Comparison of ENCODE assay signal across 7 mouse cellular contexts in the genomic region with DNA sequence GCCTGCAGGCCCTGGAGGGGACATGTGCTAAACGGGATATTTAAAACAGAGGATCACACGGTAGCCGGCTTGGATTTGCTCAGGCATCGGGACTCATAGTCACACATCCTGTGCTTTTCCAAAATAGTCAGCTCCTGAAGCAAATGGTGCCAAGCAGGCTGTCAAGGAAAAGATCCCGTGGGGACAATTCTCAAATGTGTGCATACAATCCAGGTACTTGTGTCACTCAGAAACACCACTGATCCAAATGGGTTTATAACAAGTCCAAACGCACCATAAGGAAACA. TPM values are rescaled to one million over a fixed set of nuclear protein-coding genes. Genes with fewer than 3 reads are reported as not detected.
DNase-seq lines count a peak whose midpoint lies in the region; ATAC-seq and TF ChIP-seq lines count a peak whose summit lies in the region.

No protein-coding gene starts in this region.

- no peak for TF ChIP-seq POLR2A in limb, embryonic 14.5 days (IDR thresholded peaks at IDR 0.05; ENCODE audit: borderline replicate concordance, extremely low read depth, insufficient read depth, insufficient read length)

- no peaks in the 10 kb centered on the region for H3K9me3 ChIP-seq in lung, embryonic 16.5 days (ENCODE audit: control insufficient read depth, low read length)
- H3K9me3 ChIP-seq in forebrain, embryonic 13.5 days (replicated peaks), result no peaks in the 10 kb centered on the region
- H3K9me3 ChIP-seq in limb, embryonic 14.5 days (ENCODE audit: control insufficient read depth, low read length), result no peaks in the 10 kb centered on the region
- H3K9me3 ChIP-seq in stomach, embryonic 16.5 days (replicated peaks; ENCODE audit: control insufficient read depth, low read length), result no peaks in the 10 kb centered on the region; the same call in 1 of the 2 replicates

- no peak; the same call in 1 of the 2 replicates for ATAC-seq in lung, embryonic 16.5 days (ENCODE audit: low read depth)
- no peak; the same call in 1 of the 2 replicates for ATAC-seq in forebrain, embryonic 13.5 days
- no peak for ATAC-seq in limb, embryonic 14.5 days (ENCODE audit: low FRiP score, low read depth)
- peak; percentile 1; the same call in 1 of the 2 replicates for ATAC-seq in stomach, embryonic 16.5 days (ENCODE audit: insufficient read depth, low FRiP score)
- no peak for ATAC-seq in CD4-positive, CD25-positive, alpha-beta regulatory T cell, adult 4 months

- H3K27ac ChIP-seq in lung, embryonic 16.5 days (ENCODE audit: low read length), result peak overlapping the region; percentile 89
- H3K27ac ChIP-seq in forebrain, embryonic 13.5 days, result peak overlapping the region; percentile 97
- H3K27ac ChIP-seq in limb, embryonic 14.5 days (replicated peaks; ENCODE audit: low read depth, low read length), result peak overlapping the region; percentile 85
- peak overlapping the region; percentile 86; the same call in 1 of the 2 replicates for H3K27ac ChIP-seq in stomach, embryonic 16.5 days (ENCODE audit: low read length)

- H3K4me2 ChIP-seq in lung, embryonic 16.5 days (ENCODE audit: low read depth, low read length), result peak overlapping the region; percentile 90
- peak overlapping the region; percentile 89 for H3K4me2 ChIP-seq in forebrain, embryonic 13.5 days
- peak overlapping the region; percentile 89 for H3K4me2 ChIP-seq in limb, embryonic 14.5 days (replicated peaks; ENCODE audit: low read depth, low read length, severe bottlenecking)
- H3K4me2 ChIP-seq in stomach, embryonic 16.5 days (ENCODE audit: low read depth, low read length), result peak overlapping the region; percentile 84; the same call in 1 of the 2 replicates

- H3K9ac ChIP-seq in lung, embryonic 16.5 days (ENCODE audit: low read length), result peak overlapping the region; percentile 100
- H3K9ac ChIP-seq in forebrain, embryonic 13.5 days, result peak overlapping the region; percentile 99
- peak overlapping the region; percentile 98 for H3K9ac ChIP-seq in limb, embryonic 14.5 days (ENCODE audit: low read depth, low read length, severe bottlenecking)
- H3K9ac ChIP-seq in stomach, embryonic 16.5 days (ENCODE audit: low read length), result peak overlapping the region; percentile 98

- H3K4me1 ChIP-seq in lung, embryonic 16.5 days (replicated peaks; ENCODE audit: control insufficient read depth, insufficient read depth, low read length), result peaks cover 25% of the 10 kb centered on the region
- peaks cover 34% of the 10 kb centered on the region for H3K4me1 ChIP-seq in forebrain, embryonic 13.5 days
- peaks cover 23% of the 10 kb centered on the region for H3K4me1 ChIP-seq in limb, embryonic 14.5 days (ENCODE audit: control insufficient read depth, insufficient read depth, low read length)
- H3K4me1 ChIP-seq in stomach, embryonic 16.5 days (ENCODE audit: control insufficient read depth, insufficient read depth, low read length), result peaks cover 25% of the 10 kb centered on the region

- 46% methylated on average over 6 of the region's 6 CpGs for WGBS in lung, embryonic 16.5 days
- 59% methylated on average over 6 of the region's 6 CpGs for WGBS in forebrain, embryonic 13.5 days
- WGBS in limb, embryonic 14.5 days, result 47% methylated on average over 6 of the region's 6 CpGs
- 54% methylated on average over 6 of the region's 6 CpGs for WGBS in stomach, embryonic 16.5 days

- no peaks in the 10 kb centered on the region for H3K36me3 ChIP-seq in lung, embryonic 16.5 days (ENCODE audit: control insufficient read depth, insufficient read depth, low read length)
- H3K36me3 ChIP-seq in forebrain, embryonic 13.5 days (ENCODE audit: poor library complexity, severe bottlenecking), result no peaks in the 10 kb centered on the region
- H3K36me3 ChIP-seq in limb, embryonic 14.5 days (ENCODE audit: control insufficient read depth, insufficient read depth, low read length), result no peaks in the 10 kb centered on the region
- no peaks in the 10 kb centered on the region for H3K36me3 ChIP-seq in stomach, embryonic 16.5 days (ENCODE audit: control insufficient read depth, insufficient read depth, low read length)

- no peak for DNase-seq in lung, postnatal 4 days
- no peak for DNase-seq in limb, embryonic 14.5 days (ENCODE audit: low spot score)
- DNase-seq in cerebellum, postnatal 4 days (ENCODE audit: low spot score in 2 of 2), result no peak

- no peaks in the 10 kb centered on the region for H3K27me3 ChIP-seq in lung, embryonic 16.5 days (ENCODE audit: control insufficient read depth, insufficient read depth, low read depth, low read length)
- H3K27me3 ChIP-seq in forebrain, embryonic 13.5 days, result no peaks in the 10 kb centered on the region
- no peaks in the 10 kb centered on the region for H3K27me3 ChIP-seq in limb, embryonic 14.5 days (ENCODE audit: control insufficient read depth, insufficient read depth, low read length)
- no peaks in the 10 kb centered on the region for H3K27me3 ChIP-seq in stomach, embryonic 16.5 days (ENCODE audit: control insufficient read depth, insufficient read depth, low read length)

- peak overlapping the region; percentile 84; the same call in 1 of the 2 replicates for H3K4me3 ChIP-seq in lung, embryonic 16.5 days (ENCODE audit: low read length)
- peak overlapping the region; percentile 84; the same call in 1 of the 2 replicates for H3K4me3 ChIP-seq in forebrain, embryonic 13.5 days
- H3K4me3 ChIP-seq in limb, embryonic 14.5 days (replicated peaks; ENCODE audit: low read length), result peak overlapping the region; percentile 77
- peak overlapping the region; percentile 75; the same call in 1 of the 2 replicates for H3K4me3 ChIP-seq in stomach, embryonic 16.5 days (replicated peaks; ENCODE audit: low read length)

RNA-seq across cellular contexts. Expression of a gene that starts 0.3 kb away (rescaled TPM):
- 19.2 and 21.6 TPM in 2 replicates for polyA plus RNA-seq in lung, embryonic 16.5 days (2015; fragmentation: Nextera tagmentation; extraction: Ambion mirVana)
- polyA plus RNA-seq in forebrain, embryonic 13.5 days (2015; fragmentation: Nextera tagmentation; extraction: Ambion mirVana), result 61.3 and 63.9 TPM in 2 replicates
- 26.6 and 35.2 TPM in 2 replicates for polyA plus RNA-seq in limb, embryonic 14.5 days (2012; rRNA removed)
- 17.5 and 18.6 TPM in 2 replicates for polyA plus RNA-seq in limb, embryonic 14.5 days (2014; fragmentation: Nextera tagmentation; extraction: Ambion mirVana)
- 8.5 and 11.9 TPM in 2 replicates for polyA plus RNA-seq in stomach, embryonic 16.5 days (2015; fragmentation: Nextera tagmentation; extraction: Ambion mirVana)
- polyA plus RNA-seq in CD4-positive, CD25-positive, alpha-beta regulatory T cell, adult 4 months (2017; shearing (Covaris generic)), result 1 to 10 TPM; 1.7 to 2.7 TPM
